Mouse (Mus musculus) lung, postnatal 36 days (tissue): ENCODE data around the gene Tmem50b.

Source experiments
- DNase-seq: peaks from one replicate; pipeline ENCODE4 v3.0.0; 2022; ENCODE audit warnings: mixed read lengths

Gene Tmem50b

GRCm38 (mm10) chr16:91606958-91607357 lies 9.4 kb upstream of the Tmem50b start:
- no peak for DNase-seq

- no peak for DNase-seq
These were observed 7.6 kb upstream of the Tmem50b start for GRCm38 (mm10) chr16:91605156-91605555.

GRCm38 (mm10) chr16:91601693-91602092 lies 4.1 kb upstream of the Tmem50b start:
- DNase-seq = no peak

GRCm38 (mm10) chr16:91601081-91601480 lies 3.5 kb upstream of the Tmem50b start:
- peak; percentile 46 for DNase-seq

GRCm38 (mm10) chr16:91599242-91599641 lies 1.6 kb upstream of the Tmem50b start:
- no peak for DNase-seq

- DNase-seq = peak; percentile 52
These were observed 575 bp downstream of the Tmem50b start for GRCm38 (mm10) chr16:91596779-91597671.

GRCm38 (mm10) chr16:91596397-91596778 lies 1.2 kb downstream of the Tmem50b start:
- peak; percentile 42 for DNase-seq

GRCm38 (mm10) chr16:91595076-91595475 lies 2.5 kb downstream of the Tmem50b start:
- DNase-seq = no peak

- DNase-seq = no peak
These were observed 4.3 kb downstream of the Tmem50b start for GRCm38 (mm10) chr16:91593262-91593661.

- peak; percentile 37 for DNase-seq
These were observed 5.4 kb downstream of the Tmem50b start for GRCm38 (mm10) chr16:91592162-91592561.

GRCm38 (mm10) chr16:91588703-91589102 lies 8.9 kb downstream of the Tmem50b start:
- DNase-seq = no peak

- DNase-seq = no peak
These were observed 9.7 kb downstream of the Tmem50b start for GRCm38 (mm10) chr16:91587730-91588453.

- DNase-seq = no peak
These were observed 11.4 kb downstream of the Tmem50b start for GRCm38 (mm10) chr16:91586244-91586643.

- no peak for DNase-seq
These were observed 12.0 kb downstream of the Tmem50b start for GRCm38 (mm10) chr16:91585617-91586016.

- peak; percentile 73 for DNase-seq
These were observed 15.3 kb downstream of the Tmem50b start for GRCm38 (mm10) chr16:91582307-91582706.

- DNase-seq = no peak
These were observed 18.4 kb downstream of the Tmem50b start for GRCm38 (mm10) chr16:91578980-91579720.

GRCm38 (mm10) chr16:91575151-91575550 lies 22.4 kb downstream of the Tmem50b start:
- no peak for DNase-seq

- DNase-seq = no peak
These were observed 26.5 kb downstream of the Tmem50b start for GRCm38 (mm10) chr16:91571105-91571504.

- DNase-seq = no peak
These were observed 28.6 kb downstream of the Tmem50b start for GRCm38 (mm10) chr16:91568960-91569359.

- no peak for DNase-seq
These were observed 31.6 kb downstream of the Tmem50b start for GRCm38 (mm10) chr16:91566002-91566401.

GRCm38 (mm10) chr16:91565292-91565951 lies 32.2 kb downstream of the Tmem50b start:
- no peak for DNase-seq

- DNase-seq = no peak
These were observed 32.9 kb downstream of the Tmem50b start for GRCm38 (mm10) chr16:91564580-91565291.
